Mouse (Mus musculus) right cerebral cortex, postnatal 4 days (tissue): Measurements from ENCODE around the gene Mfsd11.
A peak's percentile ranks its signal among the peaks of the same experiment; 100 is the strongest.
"Not testable (repeated sequence)": the region's sequence is repeated elsewhere in the genome, so short reads cannot be mapped to it uniquely, and the experiment has no call there.

Source experiments
- DNase-seq: peaks from one replicate; pipeline ENCODE4 v3.0.0-alpha.2; 2022

The Mfsd11 gene

DNA sequence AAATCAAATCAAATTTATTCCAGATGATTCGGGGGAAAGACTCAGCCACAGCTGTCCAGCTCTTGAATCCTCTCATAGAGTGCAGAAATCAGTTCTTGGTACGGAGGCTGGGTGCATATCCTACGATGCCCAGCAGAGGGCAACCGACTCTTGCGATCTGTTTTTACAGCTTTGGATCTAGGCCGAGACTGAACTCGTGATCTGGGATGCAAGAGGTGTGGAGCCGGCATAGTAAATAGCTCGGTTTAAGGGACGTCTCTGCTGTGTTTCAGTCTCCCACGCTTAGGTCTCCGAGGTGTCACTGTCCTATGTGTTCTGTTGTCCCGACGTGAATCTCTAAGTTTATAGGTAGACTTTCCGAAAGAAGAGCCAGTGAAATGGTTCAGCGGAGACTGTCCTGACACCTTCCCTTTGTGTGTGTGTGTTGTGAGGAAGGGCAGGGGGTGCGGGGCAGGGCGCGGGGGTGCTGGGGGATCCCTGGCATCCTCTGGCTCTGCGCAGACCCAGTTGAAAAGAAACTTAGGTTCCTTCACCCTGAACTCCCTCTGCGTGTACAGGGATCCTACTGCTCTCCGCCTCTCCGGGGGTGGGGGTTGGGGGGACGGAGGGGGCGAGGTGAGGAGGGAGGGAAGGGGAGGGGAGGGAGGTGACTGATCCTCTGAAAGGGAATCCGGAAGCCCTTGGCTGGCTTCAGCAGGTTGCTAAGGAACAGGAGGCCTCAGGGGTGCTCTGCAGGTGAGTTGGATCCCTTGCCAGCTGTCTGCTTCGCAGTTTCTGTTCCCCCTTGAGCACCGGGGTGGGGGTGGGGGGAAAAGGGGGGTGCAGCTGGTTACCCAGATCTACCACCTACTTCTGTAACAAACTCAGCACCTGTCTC, 33.3 kb downstream of the Mfsd11 start:
- DNase-seq: peak; percentile 87

DNA sequence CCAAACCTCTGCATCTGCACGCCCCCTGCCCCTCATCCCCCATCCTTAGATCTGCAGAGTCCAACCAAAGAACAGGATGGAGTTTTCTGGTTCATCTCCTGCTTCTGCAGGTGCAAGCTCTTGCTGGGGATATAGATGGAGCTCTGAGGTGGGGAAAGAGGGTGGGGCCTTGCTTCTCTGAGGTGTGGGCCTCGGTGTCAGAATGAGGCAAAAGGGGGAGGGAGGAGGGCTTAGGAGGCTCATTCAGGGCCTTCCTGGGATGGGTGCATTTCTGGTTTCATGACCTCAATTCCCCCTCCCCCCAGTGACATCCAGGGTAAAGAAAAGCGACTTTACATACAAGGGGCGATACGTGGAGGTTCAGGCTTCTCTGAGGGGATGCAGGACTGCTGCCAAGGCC, 34.9 kb downstream of the Mfsd11 start:
- no peak for DNase-seq

DNA sequence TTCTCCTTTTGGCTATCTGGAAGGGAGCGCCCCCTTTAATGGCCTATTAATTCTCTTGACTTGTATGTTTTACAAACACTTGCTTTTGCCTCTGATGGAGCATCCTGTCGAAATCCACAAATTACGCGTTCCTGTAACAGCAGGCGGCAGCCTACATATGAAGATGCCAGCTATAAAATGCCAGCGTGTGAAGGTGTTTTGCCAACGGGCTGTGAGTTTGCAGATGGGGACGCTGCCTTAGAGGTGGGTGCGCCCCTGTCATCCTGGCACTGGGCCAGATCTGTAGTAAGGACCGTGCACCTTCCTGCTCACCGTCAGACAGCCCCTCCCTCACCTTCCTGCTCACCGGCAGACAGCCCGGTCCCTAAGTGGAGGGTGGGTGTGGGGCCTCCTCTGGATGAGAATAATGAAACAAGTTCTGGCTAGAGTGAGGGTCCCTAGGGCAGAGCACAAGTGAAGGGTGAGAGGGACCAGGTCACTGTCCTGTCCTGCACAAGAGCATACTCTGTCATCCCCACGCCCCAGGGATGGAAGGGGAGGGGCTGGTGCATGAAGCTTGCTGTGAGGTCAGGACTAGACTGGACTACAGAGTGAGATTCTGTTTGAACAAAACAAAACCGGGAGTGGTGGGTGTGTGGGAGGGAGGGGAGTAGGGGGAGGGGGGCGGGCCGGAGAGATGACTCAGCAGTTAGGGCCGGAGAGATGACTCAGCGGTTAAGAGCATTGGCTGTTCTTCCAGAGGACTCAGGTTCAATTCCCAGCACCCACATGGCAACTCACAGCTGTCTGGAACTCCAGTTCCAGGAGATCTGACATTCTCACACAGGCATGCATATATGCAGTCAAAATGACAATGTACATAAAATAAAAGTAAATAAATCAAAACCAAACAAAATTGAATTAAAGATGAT, 41.5 kb downstream of the Mfsd11 start:
- no peak for DNase-seq

DNA sequence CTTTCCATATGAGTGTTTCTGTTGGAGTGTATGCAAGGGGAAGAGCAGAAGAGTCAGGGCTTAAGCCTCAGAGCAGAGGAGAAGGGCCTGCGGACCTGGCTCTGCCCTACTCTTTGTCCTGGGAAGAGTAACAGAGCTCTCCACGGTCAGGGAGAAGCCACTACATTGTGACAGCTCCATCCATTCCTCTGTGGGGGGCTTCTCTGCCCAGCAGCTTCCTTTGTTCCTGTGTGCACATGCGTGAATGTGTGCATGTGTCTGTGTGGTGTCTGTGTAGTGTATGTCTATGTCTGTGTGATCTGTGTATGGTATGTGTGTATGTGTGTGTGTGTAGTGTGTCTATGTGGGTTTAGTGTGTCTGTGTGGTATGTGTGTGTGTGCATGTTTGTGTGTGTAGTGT, 43.2 kb downstream of the Mfsd11 start:
- no peak for DNase-seq

DNA sequence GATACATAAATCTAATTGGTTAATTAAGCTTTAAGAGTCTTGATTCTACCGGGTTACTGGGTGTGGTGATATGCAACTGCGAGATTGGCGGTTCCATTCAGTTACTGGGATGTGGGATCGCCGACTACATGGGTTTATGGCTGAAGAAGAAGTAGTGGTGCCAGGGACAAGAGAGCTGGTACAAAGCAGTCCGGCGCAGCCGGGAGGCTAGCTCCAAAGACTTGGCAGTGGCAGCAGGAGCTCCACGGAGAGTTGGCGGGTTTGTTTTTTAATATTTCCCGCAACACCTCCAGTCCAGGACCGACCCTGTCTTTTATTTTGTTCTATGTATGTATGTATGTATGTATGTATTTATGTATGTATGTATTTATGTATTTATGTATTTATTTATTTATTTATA, 47.0 kb downstream of the Mfsd11 start:
- DNase-seq: no peak

DNA sequence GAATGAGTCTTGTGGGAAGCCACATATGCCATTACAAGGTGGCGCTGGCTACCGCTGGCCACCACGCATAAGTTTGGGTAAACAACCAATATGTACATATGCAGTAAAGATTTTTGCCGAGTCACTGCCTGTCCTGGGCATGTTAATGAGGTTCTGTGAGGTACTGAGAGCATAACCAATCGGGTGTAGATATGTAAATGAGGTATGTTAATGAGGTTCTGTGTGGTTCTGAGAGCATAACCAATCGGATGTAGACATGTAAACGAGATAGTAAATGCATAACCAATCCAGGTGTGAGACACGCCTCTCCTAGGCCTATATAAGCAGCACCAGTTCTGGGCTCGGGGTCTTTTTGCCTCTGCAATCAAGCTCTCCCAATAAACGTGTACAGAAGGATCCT, 50.3 kb downstream of the Mfsd11 start:
- DNase-seq: not testable (repeated sequence)

DNA sequence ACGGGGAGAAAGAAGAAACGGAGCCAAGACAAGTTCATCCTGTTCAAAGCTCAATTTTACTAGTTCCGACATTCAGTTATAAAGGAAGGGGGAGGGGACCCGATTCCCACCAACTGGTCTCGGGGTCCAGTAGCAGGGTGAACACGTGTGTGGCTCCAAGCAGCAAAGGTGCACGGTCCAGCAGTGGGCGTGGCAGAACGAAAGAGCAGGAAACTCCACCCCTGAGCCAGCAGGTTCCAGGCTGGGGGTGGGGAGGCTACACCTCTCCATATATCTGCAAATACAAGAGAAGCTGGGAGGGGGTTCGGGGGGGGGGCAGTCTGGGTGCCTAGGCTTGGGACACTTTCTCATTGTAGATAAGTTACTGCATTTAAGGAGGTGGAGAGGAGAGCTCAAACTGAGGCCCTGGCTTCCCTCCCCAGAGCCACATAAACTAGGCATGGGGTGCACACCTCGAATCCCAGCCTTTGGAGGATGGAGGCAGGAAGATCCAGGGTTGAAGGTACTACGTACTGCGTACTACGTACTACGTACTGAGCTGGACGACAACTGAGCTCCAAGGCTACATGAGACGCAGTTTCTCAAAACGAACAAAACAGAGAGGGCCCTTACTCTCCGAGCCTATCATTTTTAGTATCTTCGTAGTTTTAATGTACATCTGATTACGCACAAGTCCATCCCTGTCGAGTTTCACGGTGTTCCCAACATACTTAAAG, 53.7 kb downstream of the Mfsd11 start:
- no peak for DNase-seq

DNA sequence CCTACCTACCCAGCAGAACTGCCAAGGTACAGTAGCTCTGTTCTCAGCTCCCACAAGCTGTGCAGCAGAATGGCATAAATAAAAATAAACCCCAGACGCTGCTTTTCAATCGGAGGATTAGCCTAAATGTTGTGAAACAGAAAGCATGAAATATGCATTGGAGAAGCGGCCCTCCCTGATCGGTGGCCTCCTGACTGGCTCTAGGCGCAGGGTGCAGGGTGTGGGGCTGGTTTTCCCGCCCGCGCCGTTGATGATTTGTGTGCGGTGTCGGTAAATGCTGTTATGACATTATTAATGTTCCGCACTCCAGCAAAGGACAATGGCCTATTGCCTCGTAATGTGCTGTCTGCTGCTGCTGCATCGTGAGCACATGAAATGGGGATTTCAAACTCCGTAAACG, 61.3 kb downstream of the Mfsd11 start:
- no peak for DNase-seq

DNA sequence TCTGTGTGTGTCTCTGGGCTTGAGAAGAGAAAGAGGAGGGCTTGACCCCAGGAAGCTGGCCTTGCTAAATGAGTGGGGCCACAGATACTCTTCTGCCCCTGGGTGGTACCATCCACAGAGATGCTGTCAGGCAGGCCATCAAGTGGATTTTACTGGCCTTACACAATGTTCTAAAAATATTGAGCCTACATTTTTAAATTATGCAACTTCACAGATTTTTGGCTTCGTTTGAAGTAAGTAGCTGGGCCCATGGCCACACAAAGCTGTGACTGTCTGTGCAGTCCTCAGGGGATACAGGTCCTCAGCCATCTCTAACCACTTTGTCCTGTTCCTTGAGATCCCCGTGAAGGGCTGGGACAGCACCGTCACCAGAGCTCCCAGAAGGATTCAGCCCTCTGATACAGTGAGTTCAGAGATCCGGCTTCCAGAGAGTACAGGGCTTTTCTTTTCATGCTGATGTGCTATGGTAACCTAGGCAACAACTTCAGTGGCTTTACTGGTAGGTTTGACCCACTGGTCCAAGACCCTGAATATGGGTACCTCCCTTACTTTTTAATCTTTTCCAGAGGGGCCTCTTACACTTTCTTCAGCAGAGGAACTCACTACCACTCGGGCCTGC, 62.1 kb downstream of the Mfsd11 start:
- DNase-seq: no peak

DNA sequence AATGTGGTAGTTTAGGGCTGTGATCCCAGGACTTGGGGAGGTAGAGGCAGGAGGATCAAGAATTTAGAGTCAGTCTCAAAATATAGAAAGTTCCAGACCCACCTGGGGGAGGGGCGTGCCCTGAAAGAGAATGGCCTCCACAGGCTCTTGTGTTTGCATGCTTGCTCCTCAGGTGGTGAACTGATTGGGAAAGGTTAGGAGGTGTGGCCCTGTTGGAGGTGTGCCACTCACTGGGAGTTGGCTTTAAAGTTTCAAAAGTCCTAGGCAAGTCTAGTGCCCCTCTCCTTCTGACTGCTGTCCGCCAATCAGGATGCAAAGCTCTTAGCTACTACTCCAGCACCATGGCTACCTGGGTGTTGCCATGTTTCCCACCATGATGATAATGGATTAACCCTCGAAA, 63.0 kb downstream of the Mfsd11 start:
- no peak for DNase-seq

DNA sequence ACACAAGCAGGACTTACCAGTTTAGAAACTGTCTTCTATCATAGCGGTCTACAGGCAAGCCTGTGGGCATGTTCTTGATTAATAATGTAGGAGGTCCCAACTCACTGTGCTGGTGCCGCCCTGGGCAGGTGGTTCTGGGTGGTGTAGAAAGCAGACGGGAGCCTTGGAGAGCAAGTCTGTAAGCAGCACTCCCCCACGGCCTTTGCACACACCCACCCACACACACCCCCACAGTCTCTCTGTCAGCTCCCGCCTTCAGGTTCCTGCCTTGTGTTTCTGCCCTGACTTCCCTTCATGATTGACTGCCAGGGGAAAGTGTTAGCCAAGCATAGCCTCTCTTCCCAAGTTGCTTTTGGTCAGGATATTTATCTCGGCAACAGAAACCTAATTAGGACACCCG, 65.1 kb downstream of the Mfsd11 start:
- no peak for DNase-seq

DNA sequence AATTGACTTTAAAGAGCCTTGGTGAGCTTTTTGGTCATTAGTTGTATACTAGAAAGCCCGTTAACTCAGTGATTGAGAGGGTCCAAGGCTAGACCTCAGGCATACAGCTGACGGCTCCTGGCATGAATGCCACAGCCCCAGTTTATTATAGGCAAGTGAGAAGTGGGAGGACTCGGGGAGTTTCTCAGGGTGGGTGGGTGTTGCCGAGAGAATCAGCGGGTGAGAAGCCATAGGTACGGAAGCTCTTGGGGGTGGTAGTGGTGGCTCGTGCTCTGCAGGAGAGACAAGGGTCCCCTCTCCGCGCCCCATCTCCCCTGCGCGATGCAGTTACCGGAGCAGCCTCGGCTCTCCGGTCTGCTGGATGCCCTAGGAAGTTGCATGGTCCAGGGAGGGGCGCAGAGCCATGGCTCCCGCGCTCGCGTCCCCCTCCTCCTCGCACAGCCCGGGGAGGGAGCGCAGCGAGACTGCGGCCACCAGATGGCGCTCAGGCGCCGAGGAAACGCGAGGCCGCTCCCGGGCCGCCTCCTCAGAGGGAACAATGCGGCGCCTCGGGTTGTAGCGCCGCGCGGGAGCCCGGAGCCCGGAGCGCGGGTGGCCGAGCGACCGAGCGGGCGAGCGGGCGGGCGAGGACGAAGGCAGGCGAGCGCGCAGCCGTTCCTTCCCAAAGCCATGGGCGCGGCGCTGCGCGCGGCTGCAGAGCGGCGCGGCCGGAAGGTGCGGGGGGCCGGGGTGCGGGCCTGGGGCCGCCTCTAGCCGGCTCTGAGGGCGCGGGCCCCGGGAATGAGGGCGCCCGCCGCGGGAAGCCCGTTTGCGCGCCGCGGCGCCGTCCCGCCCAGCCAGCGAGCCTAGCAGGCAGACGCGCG, 66.3 kb downstream of the Mfsd11 start, which contains the start of gene Mgat5b:
Gene Mgat5b (plus strand): TSS at position 541 of the 863 bp plus-strand sequence.
- DNase-seq: peak; percentile 98

DNA sequence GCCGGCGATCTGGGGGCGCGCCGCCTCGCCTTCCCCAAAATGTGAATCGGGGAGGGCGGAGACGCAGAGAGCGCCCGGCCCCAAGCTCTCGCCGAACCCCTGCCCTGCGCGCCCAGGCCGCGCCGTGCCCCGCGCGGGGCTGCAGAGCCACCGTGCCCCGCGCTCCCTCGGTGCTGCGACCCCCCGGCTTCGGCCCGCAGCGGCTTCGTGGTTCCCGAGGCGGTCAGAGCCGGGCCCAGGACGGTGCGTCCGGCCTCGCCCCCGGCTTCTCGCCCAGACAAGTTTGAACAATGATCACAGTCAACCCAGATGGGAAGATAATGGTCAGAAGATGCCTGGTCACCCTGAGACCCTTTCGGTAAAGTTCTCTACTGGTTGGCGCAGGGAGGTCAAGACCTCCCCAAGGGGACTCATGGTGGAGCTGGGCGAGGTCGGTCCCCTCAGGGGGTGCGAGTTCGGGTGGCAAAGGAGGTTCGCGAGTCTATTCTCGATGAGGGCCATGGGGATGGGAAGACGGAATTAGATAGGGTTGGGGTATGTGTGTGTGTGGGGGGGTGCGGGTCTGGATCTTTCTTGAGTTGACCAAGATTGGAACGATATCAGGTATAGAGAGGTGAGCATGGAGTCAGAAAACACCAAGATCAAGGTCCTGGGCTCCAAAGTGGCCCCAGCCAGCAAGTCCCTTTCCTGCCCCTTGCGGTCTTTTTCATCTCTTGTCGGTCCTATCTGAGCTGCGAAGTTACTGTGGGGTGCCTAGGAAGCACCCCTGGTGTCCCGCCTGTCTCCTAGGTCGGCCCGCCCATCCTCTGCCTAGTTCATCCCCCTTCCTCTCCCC, 67.2 kb downstream of the Mfsd11 start:
- no peak for DNase-seq

DNA sequence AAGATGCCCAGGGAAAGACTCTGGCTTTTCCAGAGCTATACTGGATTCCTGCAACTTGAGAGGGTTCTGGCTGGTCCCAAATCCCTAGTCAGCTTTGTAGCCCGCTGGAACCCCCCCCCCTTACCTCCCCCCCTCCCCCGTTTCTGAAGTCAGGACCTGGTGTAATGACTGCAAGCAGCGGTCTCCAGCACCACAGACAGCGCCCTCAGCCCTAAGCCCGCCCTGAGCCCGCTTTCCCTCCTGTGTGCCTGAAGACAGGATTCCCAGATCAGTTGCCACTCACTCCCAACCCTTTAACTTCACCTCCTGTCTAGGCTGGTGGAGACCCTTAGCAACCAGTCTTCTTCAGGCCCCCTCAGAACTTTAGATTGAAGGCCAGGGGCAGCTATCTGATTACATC, 68.5 kb downstream of the Mfsd11 start:
- DNase-seq: no peak

DNA sequence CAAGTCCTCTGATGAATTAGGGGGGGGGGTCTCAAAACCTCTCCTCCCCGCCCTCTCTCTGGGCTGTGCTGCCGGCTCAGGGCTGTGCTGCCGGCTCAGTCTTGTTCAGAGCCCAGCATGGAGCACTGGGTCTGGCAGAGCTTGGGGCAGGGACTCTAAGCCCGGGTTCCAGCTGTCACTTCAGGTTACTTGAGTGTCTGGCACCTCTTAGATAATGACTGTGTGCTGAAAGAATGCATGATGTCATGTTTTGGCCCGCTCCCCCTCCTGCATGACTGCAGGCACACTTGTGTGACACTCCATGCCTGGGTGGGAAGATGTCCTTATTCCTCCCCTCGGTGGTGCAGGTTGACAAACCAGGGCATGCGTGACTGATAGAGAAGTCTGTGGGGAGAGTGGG, 69.8 kb downstream of the Mfsd11 start:
- no peak for DNase-seq
